Mouse (Mus musculus) liver, adult 2 months (tissue): ENCODE data around the gene Cdkn2aip. TPM values are rescaled to one million over a fixed set of nuclear protein-coding genes. Genes with fewer than 3 reads are reported as not detected.

Experiments used
- DNase-seq: peaks from one replicate; pipeline ENCODE4 v3.0.0-alpha.2; 2011; ENCODE audit warnings: low read depth, low spot score; ENCODE audit errors: extremely low read depth
- H3K27ac ChIP-seq: fragments of 200-500 bp; replicated peaks from 2 replicates; pipeline ENCODE4 v1.5.1; 2012; ENCODE audit warnings: low read depth, mild to moderate bottlenecking, control low read depth, inconsistent platforms, low read length; ENCODE audit not compliant: insufficient read depth
- H3K27me3 ChIP-seq: fragments of 200-500 bp; 2 replicates; pipeline ENCODE4 v1.6.1; 2012; ENCODE audit warnings: mild to moderate bottlenecking, moderate library complexity, low read length, inconsistent platforms; ENCODE audit not compliant: control insufficient read depth, insufficient read depth
- H3K36me3 ChIP-seq: fragments of 200-500 bp; 2 replicates; pipeline ENCODE4 v1.6.1; 2012; ENCODE audit warnings: low read length, inconsistent platforms; ENCODE audit not compliant: control insufficient read depth, insufficient read depth
- H3K4me1 ChIP-seq: fragments of 200-500 bp; 2 replicates; pipeline ENCODE4 v1.6.1; 2011; ENCODE audit warnings: low read length; ENCODE audit not compliant: control insufficient read depth, insufficient read depth
- H3K4me3 ChIP-seq: fragments of 200-500 bp; 2 replicates; pipeline ENCODE4 v1.5.1; 2011; ENCODE audit warnings: low read depth, mild to moderate bottlenecking, control low read depth, low read length, moderate library complexity; ENCODE audit not compliant: insufficient read depth
- H3K79me2 ChIP-seq: fragments of 200-500 bp; 2 replicates; pipeline ENCODE4 v1.6.1; 2012; ENCODE audit warnings: inconsistent platforms, mild to moderate bottlenecking, low read length, moderate library complexity; ENCODE audit not compliant: control insufficient read depth, insufficient read depth
- H3K9ac ChIP-seq: fragments of 200-500 bp; 2 replicates; pipeline ENCODE4 v1.6.1; 2012; ENCODE audit warnings: low read depth, mild to moderate bottlenecking, control low read depth, inconsistent platforms, low read length
- CTCF ChIP-seq: fragments of 200-500 bp; IDR thresholded peaks from 2 replicates; pipeline ENCODE4 v1.5.1; 2011; ENCODE audit warnings: low read depth, low read length, control low read depth
- POLR2A ChIP-seq: fragments of 200-500 bp; IDR thresholded peaks from 2 replicates; pipeline ENCODE4 v1.6.1; 2011; ENCODE audit warnings: low read length, control low read depth; ENCODE audit not compliant: insufficient read depth; ENCODE audit errors: extremely low read depth
- WGBS: fragments of 180-500 bp; shearing (Covaris S2); methylation state at CpG from one replicate; pipeline ENCODE4 v1.1.7; 2018; 5-methylcytosine and 5-hydroxymethylcytosine counted together
- polyA plus RNA-seq: library from polyadenylated mRNA; depleted of rRNA; stranded (reverse); fragments of >200 nt; gene quantifications from 2 replicates; pipeline ENCODE4 v1.2.3, GENCODE M21; 2012
- total RNA-seq: library from RNA; depleted of rRNA; stranded (reverse); fragments of >200 nt; gene quantifications from 2 replicates; pipeline ENCODE4 v1.2.3, GENCODE M21; 2014

Gene Cdkn2aip
- total and polyA plus RNA-seq, 2 experiments: 8.3 to 15.0 TPM

- 79% methylated on average over 7 of the region's 7 CpGs for whole genome bisulfite sequencing
- Histone ChIP-seq H3K79me2 (no peaks in the 10 kb centered on the region), H3K4me1 (peaks cover 2% of the 10 kb centered on the region; the same call in 1 of the 2 replicates), H3K4me3 (no peak overlapping the region), H3K9ac (no peak overlapping the region), H3K27me3 (no peaks in the 10 kb centered on the region), H3K36me3 (no peaks in the 10 kb centered on the region), H3K27ac (no peak overlapping the region)
- no peak for DNase-seq
- TF ChIP-seq CTCF (no peak), POLR2A (no peak)
Observed at GRCm38 (mm10) chr8:47742372-47742771, 28.6 kb upstream of the Cdkn2aip start.

GRCm38 (mm10) chr8:47737120-47737519, 23.4 kb upstream of the Cdkn2aip start:
- Histone ChIP-seq H3K36me3 (no peaks in the 10 kb centered on the region), H3K27me3 (no peaks in the 10 kb centered on the region), H3K9ac (no peak overlapping the region), H3K4me3 (no peak overlapping the region), H3K4me1 (no peaks in the 10 kb centered on the region), H3K27ac (no peak overlapping the region), H3K79me2 (no peaks in the 10 kb centered on the region)
- TF ChIP-seq CTCF: no peak
- no peak for TF ChIP-seq POLR2A
- WGBS: 70% methylated on average over 7 of the region's 7 CpGs
- DNase-seq: no peak

- no peak for TF ChIP-seq POLR2A
- no peak for TF ChIP-seq CTCF
- no peaks in the 10 kb centered on the region for H3K4me1 ChIP-seq
- H3K27me3 ChIP-seq: no peaks in the 10 kb centered on the region
- DNase-seq: no peak
- 83% methylated on average over 7 of the region's 7 CpGs for WGBS
- no peaks in the 10 kb centered on the region for H3K79me2 ChIP-seq
- no peak overlapping the region for H3K4me3 ChIP-seq
- H3K27ac ChIP-seq: no peak overlapping the region
- H3K36me3 ChIP-seq: no peaks in the 10 kb centered on the region
- H3K9ac ChIP-seq: no peak overlapping the region
Observed at GRCm38 (mm10) chr8:47729324-47729723, 15.6 kb upstream of the Cdkn2aip start.

- Histone ChIP-seq H3K4me3 (no peak overlapping the region), H3K79me2 (no peaks in the 10 kb centered on the region), H3K36me3 (no peaks in the 10 kb centered on the region), H3K27me3 (no peaks in the 10 kb centered on the region), H3K4me1 (no peaks in the 10 kb centered on the region), H3K27ac (no peak overlapping the region), H3K9ac (no peak overlapping the region)
- no peak for DNase-seq
- no peak for TF ChIP-seq POLR2A
- no peak for TF ChIP-seq CTCF
- WGBS: 84% methylated on average over 6 of the region's 6 CpGs
Observed at GRCm38 (mm10) chr8:47726945-47727344, 13.2 kb upstream of the Cdkn2aip start.

GRCm38 (mm10) chr8:47721609-47722008, 7.9 kb upstream of the Cdkn2aip start:
- Histone ChIP-seq H3K27me3 (no peaks in the 10 kb centered on the region), H3K9ac (no peak overlapping the region), H3K79me2 (no peaks in the 10 kb centered on the region), H3K4me3 (no peak overlapping the region), H3K27ac (no peak overlapping the region), H3K4me1 (no peaks in the 10 kb centered on the region), H3K36me3 (no peaks in the 10 kb centered on the region)
- no peak for TF ChIP-seq CTCF
- no peak for TF ChIP-seq POLR2A
- DNase-seq: no peak
- 78% methylated on average over 4 of the region's 4 CpGs for WGBS

GRCm38 (mm10) chr8:47718641-47719040, 4.9 kb upstream of the Cdkn2aip start:
- TF ChIP-seq CTCF (no peak), POLR2A (no peak)

More at GRCm38 (mm10) chr8:47718641-47719040, 4.9 kb upstream of the Cdkn2aip start:
- Histone ChIP-seq H3K79me2 (no peaks in the 10 kb centered on the region; the same call in 1 of the 2 replicates), H3K9ac (no peak overlapping the region), H3K27me3 (no peaks in the 10 kb centered on the region), H3K4me1 (no peaks in the 10 kb centered on the region), H3K27ac (no peak overlapping the region), H3K36me3 (no peaks in the 10 kb centered on the region), H3K4me3 (no peak overlapping the region)
- WGBS: 59% methylated on average over 11 of the region's 11 CpGs
- no peak for DNase-seq
